Mouse (Mus musculus) lung, postnatal 0 days (tissue): ENCODE results near the gene Fam243. TPM values are rescaled to one million over a fixed set of nuclear protein-coding genes. Genes with fewer than 3 reads are reported as not detected.
A peak's percentile ranks its signal among the peaks of the same experiment; 100 is the strongest.

Experiments
- ATAC-seq: fragments of 200-750 bp; cut with Nextera tagmentation; 2 replicates; pipeline ENCODE4 v1.8.0; 2017; ENCODE audit warnings: moderate library complexity
- DNase-seq: peaks from one replicate; pipeline ENCODE4 v3.0.0-alpha.2; 2016; ENCODE audit warnings: low spot score
- H3K27ac ChIP-seq: fragments of 300-500 bp; sonication (generic); 2 replicates; pipeline ENCODE4 v1.5.1; 2014; ENCODE audit warnings: antibody characterized with exemption, mild to moderate bottlenecking, low read length, mixed read lengths
- H3K27me3 ChIP-seq: fragments of 300-500 bp; sonication (generic); replicated peaks from 2 replicates; pipeline ENCODE4 v1.6.1; 2014; ENCODE audit warnings: low read length, mixed read lengths; ENCODE audit not compliant: insufficient read depth
- H3K36me3 ChIP-seq: fragments of 300-500 bp; sonication (generic); 2 replicates; pipeline ENCODE4 v1.6.1; 2014; ENCODE audit warnings: low read length, mixed read lengths; ENCODE audit not compliant: insufficient read depth
- H3K4me1 ChIP-seq: fragments of 300-500 bp; sonication (generic); 2 replicates; pipeline ENCODE4 v1.6.1; 2014; ENCODE audit warnings: antibody characterized with exemption, low read depth, low read length, mixed read lengths; ENCODE audit not compliant: insufficient read depth
- H3K4me2 ChIP-seq: fragments of 300-500 bp; sonication (generic); replicated peaks from 2 replicates; pipeline ENCODE4 v1.6.1; 2014; ENCODE audit warnings: low read depth, mild to moderate bottlenecking, low read length, moderate library complexity, mixed read lengths
- H3K4me3 ChIP-seq: fragments of 300-500 bp; sonication (generic); 2 replicates; pipeline ENCODE4 v1.5.1; 2014; ENCODE audit warnings: low read depth, low read length
- H3K9ac ChIP-seq: fragments of 300-500 bp; sonication (generic); replicated peaks from 2 replicates; pipeline ENCODE4 v1.6.1; 2014; ENCODE audit warnings: low read depth, mild to moderate bottlenecking
- H3K9me3 ChIP-seq: fragments of 300-500 bp; sonication (generic); 2 replicates; pipeline ENCODE4 v1.6.1; 2016; ENCODE audit warnings: low read length, mixed read lengths
- CTCF ChIP-seq: IDR thresholded peaks from 2 replicates; pipeline ENCODE4 v1.5.1; 2016; ENCODE audit warnings: antibody characterized with exemption, mild to moderate bottlenecking
- EP300 ChIP-seq: IDR thresholded peaks from 2 replicates; pipeline ENCODE4 v1.6.1; 2016; ENCODE audit warnings: antibody characterized with exemption, mild to moderate bottlenecking, control low read depth
- WGBS: fragments of 180-500 bp; shearing (Covaris S2); extraction: QIAGEN DNeasy Blood & Tissue Kit; methylation state at CpG from one replicate; pipeline ENCODE4 v1.1.7; 2014; 5-methylcytosine and 5-hydroxymethylcytosine counted together
- polyA plus RNA-seq: library from polyadenylated mRNA; unstranded; fragments of >200 nt; fragmentation: Nextera tagmentation; extraction: Ambion mirVana; gene quantifications from 2 replicates; pipeline ENCODE4 v1.2.1, GENCODE M21; 2015

The Fam243 gene
- polyA plus RNA-seq, 1 experiment from 2014 or later, result not detected

- TF ChIP-seq EP300 (no peak), CTCF (peak; percentile 96)
- peaks cover 11% of the 10 kb centered on the region for H3K36me3 ChIP-seq
- H3K27ac ChIP-seq, result no peak overlapping the region
- no peaks in the 10 kb centered on the region for H3K27me3 ChIP-seq
- WGBS, result 50% methylated on average over 13 of the region's 13 CpGs
- no peak overlapping the region for H3K4me2 ChIP-seq
- DNase-seq, result peak; percentile 81
- peak; percentile 70 for ATAC-seq
- no peaks in the 10 kb centered on the region for H3K4me1 ChIP-seq
- no peaks in the 10 kb centered on the region for H3K9me3 ChIP-seq
- no peak overlapping the region for H3K4me3 ChIP-seq
- H3K9ac ChIP-seq, result no peak overlapping the region
Measured at GRCm38 (mm10) chr16:92313953-92314741, 7.1 kb downstream of the Fam243 start.

GRCm38 (mm10) chr16:92309126-92309525 is 12.1 kb downstream of the Fam243 start:
- H3K9ac ChIP-seq, result no peak overlapping the region
- no peak overlapping the region for H3K4me2 ChIP-seq
- peaks cover 11% of the 10 kb centered on the region for H3K36me3 ChIP-seq
- H3K4me3 ChIP-seq, result no peak overlapping the region
- H3K27ac ChIP-seq, result no peak overlapping the region
- TF ChIP-seq CTCF (no peak), EP300 (no peak)
- no peaks in the 10 kb centered on the region for H3K4me1 ChIP-seq
- no peaks in the 10 kb centered on the region for H3K27me3 ChIP-seq
- no peak for ATAC-seq
- no peaks in the 10 kb centered on the region for H3K9me3 ChIP-seq
- no peak for DNase-seq
- WGBS, result 68% methylated on average over 4 of the region's 4 CpGs

DNA sequence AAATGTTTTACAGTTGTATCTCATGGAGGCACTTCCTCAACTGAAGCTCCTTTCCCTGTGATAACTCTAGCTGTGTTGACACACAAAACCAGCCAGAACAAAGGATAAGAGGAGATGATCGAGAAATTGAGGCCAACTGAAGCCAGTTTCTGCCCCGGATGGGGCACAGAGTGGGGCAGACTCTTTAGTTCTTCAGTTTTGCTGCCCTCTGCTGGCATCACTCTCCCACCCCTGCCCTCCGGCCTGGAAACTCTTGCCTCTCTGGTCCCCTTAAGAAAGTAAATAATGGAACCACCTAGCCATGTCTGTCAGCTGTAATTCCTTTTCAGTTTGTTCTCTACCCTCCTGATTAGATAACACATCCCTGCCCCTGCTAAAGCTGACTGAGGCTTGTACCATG is 13.3 kb downstream of the Fam243 start:
- ATAC-seq, result no peak
- Histone ChIP-seq H3K4me3 (no peak overlapping the region), H3K9ac (no peak overlapping the region), H3K27ac (no peak overlapping the region), H3K36me3 (peaks cover 11% of the 10 kb centered on the region), H3K9me3 (no peaks in the 10 kb centered on the region), H3K4me2 (no peak overlapping the region), H3K27me3 (no peaks in the 10 kb centered on the region), H3K4me1 (peaks cover under 1% of the 10 kb centered on the region; the same call in 1 of the 2 replicates)
- TF ChIP-seq CTCF (0 out of 2 replicates have a peak, but pooled peaks have one; percentile 2), EP300 (no peak)
- 72% methylated on average over 3 of the region's 3 CpGs for WGBS
- no peak for DNase-seq

GRCm38 (mm10) chr16:92305519-92305918 is 15.7 kb downstream of the Fam243 start:
- no peaks in the 10 kb centered on the region for H3K9me3 ChIP-seq
- no peaks in the 10 kb centered on the region for H3K27me3 ChIP-seq
- no peak overlapping the region for H3K9ac ChIP-seq
- TF ChIP-seq CTCF, result peak; percentile 39
- no peak for TF ChIP-seq EP300
- H3K36me3 ChIP-seq, result peaks cover under 1% of the 10 kb centered on the region
- H3K4me1 ChIP-seq, result peaks cover 15% of the 10 kb centered on the region; the same call in 1 of the 2 replicates
- WGBS, result 93% methylated on average over 2 of the region's 2 CpGs
- H3K4me2 ChIP-seq, result no peak overlapping the region
- ATAC-seq, result no peak
- no peak for DNase-seq
- H3K27ac ChIP-seq, result no peak overlapping the region
- no peak overlapping the region for H3K4me3 ChIP-seq

DNA sequence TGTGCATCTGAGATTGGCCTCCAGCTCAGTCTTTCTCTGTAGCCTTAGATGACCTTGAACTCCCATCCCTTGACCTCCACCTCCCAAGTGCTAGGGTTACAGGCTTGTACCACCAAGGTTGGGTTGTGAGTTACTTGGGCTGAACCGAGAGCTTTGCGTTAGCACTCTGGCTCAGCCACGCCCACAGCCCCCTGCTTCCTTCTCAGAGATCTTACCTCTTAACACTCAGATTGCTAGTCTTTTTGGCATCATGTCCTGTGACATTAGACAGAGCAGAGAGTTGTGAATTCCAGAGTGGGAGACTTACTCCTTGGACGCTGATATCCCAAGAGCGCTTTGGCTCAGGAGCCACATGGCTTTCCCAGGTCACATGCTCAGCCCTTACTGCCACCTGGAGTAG is 18.7 kb downstream of the Fam243 start:
- Histone ChIP-seq H3K36me3 (no peaks in the 10 kb centered on the region; the same call in 1 of the 2 replicates), H3K4me2 (peak overlapping the region; percentile 57; the same call in 1 of the 2 replicates), H3K9ac (no peak overlapping the region), H3K4me1 (peaks cover 15% of the 10 kb centered on the region; the same call in 1 of the 2 replicates), H3K27ac (no peak overlapping the region), H3K9me3 (no peaks in the 10 kb centered on the region), H3K4me3 (no peak overlapping the region), H3K27me3 (no peaks in the 10 kb centered on the region)
- no peak for DNase-seq
- ATAC-seq, result no peak
- WGBS, result 61% methylated on average over 5 of the region's 5 CpGs
- TF ChIP-seq EP300 (no peak), CTCF (no peak)

GRCm38 (mm10) chr16:92301989-92302388 is 19.3 kb downstream of the Fam243 start:
- Histone ChIP-seq H3K4me1 (peaks cover 15% of the 10 kb centered on the region; the same call in 1 of the 2 replicates), H3K9ac (no peak overlapping the region; the same call in 1 of the 2 replicates), H3K4me3 (peak overlapping the region; percentile 53), H3K27ac (peak overlapping the region; percentile 11; the same call in 1 of the 2 replicates), H3K4me2 (peak overlapping the region; percentile 57), H3K27me3 (no peaks in the 10 kb centered on the region), H3K36me3 (no peaks in the 10 kb centered on the region), H3K9me3 (no peaks in the 10 kb centered on the region)
- 31% methylated on average over 5 of the region's 5 CpGs for WGBS
- DNase-seq (peak; percentile 52), ATAC-seq (no peak)
- TF ChIP-seq CTCF (no peak), EP300 (no peak)
